Mouse (Mus musculus): ENCODE results near the gene Vmp1. TPM values are rescaled to one million over a fixed set of nuclear protein-coding genes. Genes with fewer than 3 reads are reported as not detected.

The Vmp1 gene
- polyA plus RNA-seq, 1 experiment from 2014 or later, result 222 TPM

- H3K9me3 ChIP-seq (replicated peaks; ENCODE audit: low read length), result no peaks in the 10 kb centered on the region
- WGBS, result 67% methylated on average over 10 of the region's 10 CpGs
- H3K27ac ChIP-seq, result peak overlapping the region; percentile 81
- no peaks in the 10 kb centered on the region for H3K36me3 ChIP-seq (ENCODE audit: insufficient read depth, low read length)
- H3K4me1 ChIP-seq (replicated peaks; ENCODE audit: insufficient read depth, low read length), result peaks cover 25% of the 10 kb centered on the region
- ATAC-seq (replicated peaks; ENCODE audit: low FRiP score, low read depth) (peak; percentile 14; the same call in 1 of the 2 replicates), DNase-seq (ENCODE audit: low spot score) (no peak)
- no peaks in the 10 kb centered on the region for H3K27me3 ChIP-seq (ENCODE audit: insufficient read depth, low read length)
- no peak for TF ChIP-seq CTCF (IDR thresholded peaks at IDR 0.05; ENCODE audit: low read depth)
- no peak overlapping the region for H3K4me3 ChIP-seq (replicated peaks; ENCODE audit: low read depth, low read length)
- H3K9ac ChIP-seq (ENCODE audit: low read depth, low read length), result no peak overlapping the region
- no peak overlapping the region for H3K4me2 ChIP-seq (ENCODE audit: low read length)
These were observed 103.8 kb downstream of the Vmp1 start for GRCm38 (mm10) chr11:86579731-86580318.

- DNase-seq (ENCODE audit: low spot score) (peak; percentile 40), ATAC-seq (replicated peaks; ENCODE audit: low FRiP score, low read depth) (no peak)
- Histone ChIP-seq H3K4me3 (replicated peaks; ENCODE audit: low read depth, low read length) (no peak overlapping the region), H3K4me1 (replicated peaks; ENCODE audit: insufficient read depth, low read length) (peaks cover 25% of the 10 kb centered on the region), H3K4me2 (ENCODE audit: low read length) (no peak overlapping the region), H3K9ac (ENCODE audit: low read depth, low read length) (no peak overlapping the region), H3K36me3 (ENCODE audit: insufficient read depth, low read length) (no peaks in the 10 kb centered on the region), H3K27me3 (ENCODE audit: insufficient read depth, low read length) (no peaks in the 10 kb centered on the region), H3K9me3 (replicated peaks; ENCODE audit: low read length) (no peaks in the 10 kb centered on the region), H3K27ac (peak overlapping the region; percentile 81)
- TF ChIP-seq CTCF (IDR thresholded peaks at IDR 0.05; ENCODE audit: low read depth), result no peak
- 71% methylated on average over 25 of the region's 25 CpGs for WGBS
These were observed 104.6 kb downstream of the Vmp1 start for GRCm38 (mm10) chr11:86578809-86579730.

DNA sequence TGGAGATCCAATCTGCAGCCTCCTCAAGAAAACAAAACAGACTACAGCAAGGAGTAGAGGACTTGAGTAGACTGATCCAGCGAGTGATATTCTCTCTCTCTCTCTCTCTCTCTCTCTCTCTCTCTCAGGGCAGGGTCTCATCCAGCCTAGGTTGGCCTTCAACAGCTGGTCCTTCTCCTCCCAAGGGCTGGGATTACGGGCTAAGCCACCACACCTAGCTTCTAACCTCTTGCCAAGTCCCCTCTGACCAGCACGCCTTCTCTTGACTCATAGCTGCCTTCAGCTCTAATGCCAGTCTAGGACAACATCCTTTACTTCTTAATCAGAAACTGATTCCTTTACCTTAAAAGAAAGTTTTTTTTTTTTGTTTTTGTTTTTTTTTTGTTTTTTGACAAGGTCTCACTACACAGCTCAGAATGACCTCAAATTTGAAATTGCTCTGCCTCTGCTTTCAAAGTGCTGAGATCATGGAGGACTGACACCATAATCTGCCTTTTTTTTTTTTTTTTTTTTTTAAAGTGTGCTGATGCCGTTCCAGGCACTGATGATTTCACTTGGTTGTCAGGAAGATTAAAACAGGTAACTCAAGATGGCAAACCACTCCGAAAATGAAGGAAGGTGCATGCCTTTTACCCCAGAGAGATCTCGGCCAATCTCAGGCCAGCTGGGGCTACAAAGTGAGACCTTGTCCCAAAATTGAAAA, 105.4 kb downstream of the Vmp1 start:
- 58% methylated on average over 6 of the region's 6 CpGs for WGBS

GRCm38 (mm10) chr11:86577231-86577630, 106.4 kb downstream of the Vmp1 start:
- Histone ChIP-seq H3K36me3 (ENCODE audit: insufficient read depth, low read length) (no peaks in the 10 kb centered on the region), H3K9me3 (replicated peaks; ENCODE audit: low read length) (no peaks in the 10 kb centered on the region), H3K4me3 (replicated peaks; ENCODE audit: low read depth, low read length) (no peak overlapping the region), H3K9ac (ENCODE audit: low read depth, low read length) (no peak overlapping the region), H3K4me2 (ENCODE audit: low read length) (no peak overlapping the region), H3K27me3 (ENCODE audit: insufficient read depth, low read length) (no peaks in the 10 kb centered on the region), H3K27ac (peak overlapping the region; percentile 57), H3K4me1 (replicated peaks; ENCODE audit: insufficient read depth, low read length) (peaks cover 25% of the 10 kb centered on the region)
- no peak for TF ChIP-seq CTCF (IDR thresholded peaks at IDR 0.05; ENCODE audit: low read depth)
- WGBS, result 31% methylated on average over 4 of the region's 4 CpGs
- ATAC-seq (replicated peaks; ENCODE audit: low FRiP score, low read depth) (0 out of 2 replicates have a peak, but pooled peaks have one; percentile 22), DNase-seq (ENCODE audit: low spot score) (peak; percentile 75)

More for the DNA sequence above, 105.4 kb downstream of the Vmp1 start:
- H3K4me3 ChIP-seq (replicated peaks; ENCODE audit: low read depth, low read length), result no peak overlapping the region
- no peak for ATAC-seq (replicated peaks; ENCODE audit: low FRiP score, low read depth)
- H3K36me3 ChIP-seq (ENCODE audit: insufficient read depth, low read length), result no peaks in the 10 kb centered on the region
- TF ChIP-seq CTCF (IDR thresholded peaks at IDR 0.05; ENCODE audit: low read depth), result no peak
- DNase-seq (ENCODE audit: low spot score), result no peak
- peaks cover 25% of the 10 kb centered on the region for H3K4me1 ChIP-seq (replicated peaks; ENCODE audit: insufficient read depth, low read length)
- H3K9ac ChIP-seq (ENCODE audit: low read depth, low read length), result no peak overlapping the region
- peak overlapping the region; percentile 81; the same call in 1 of the 2 replicates for H3K27ac ChIP-seq
- no peaks in the 10 kb centered on the region for H3K9me3 ChIP-seq (replicated peaks; ENCODE audit: low read length)
- H3K27me3 ChIP-seq (ENCODE audit: insufficient read depth, low read length), result no peaks in the 10 kb centered on the region
- H3K4me2 ChIP-seq (ENCODE audit: low read length), result no peak overlapping the region

DNA sequence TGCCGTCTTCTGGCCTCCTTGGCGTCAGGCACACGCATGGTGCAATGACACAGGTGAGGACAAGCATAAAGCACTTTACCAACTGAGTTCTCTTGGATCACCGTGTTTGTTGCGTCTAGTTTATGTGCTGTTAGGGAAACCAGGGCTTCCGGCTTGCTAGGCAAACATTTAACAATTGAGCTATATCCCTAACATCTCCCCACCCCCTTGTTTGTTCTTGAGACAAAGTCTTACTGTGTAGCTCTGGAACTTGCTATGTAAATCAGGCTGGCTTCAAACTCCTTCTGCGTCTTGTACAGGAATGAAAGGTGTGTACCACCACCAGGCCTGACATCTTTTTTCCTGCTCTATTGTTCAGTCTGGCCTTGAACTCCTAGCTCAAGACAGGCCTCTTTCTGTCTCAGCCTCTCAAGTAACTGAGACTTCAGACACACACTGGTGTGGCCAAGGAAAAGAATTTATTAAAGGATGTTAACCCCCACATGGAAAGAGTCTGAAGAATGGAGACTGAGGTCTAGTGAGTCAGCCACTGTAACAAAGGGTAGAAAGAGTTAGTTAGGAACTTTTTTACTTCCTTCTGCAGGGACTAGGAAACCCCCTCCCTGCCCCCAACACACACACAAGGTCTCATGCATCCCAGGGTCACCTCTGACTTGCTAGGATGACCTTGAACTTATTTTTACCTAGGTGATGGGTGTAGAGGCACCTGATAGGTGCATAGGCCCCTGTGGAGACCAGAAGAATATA, 107.8 kb downstream of the Vmp1 start:
- DNase-seq (ENCODE audit: low spot score) (no peak), ATAC-seq (replicated peaks; ENCODE audit: low FRiP score, low read depth) (no peak)
- H3K9ac ChIP-seq (ENCODE audit: low read depth, low read length), result no peak overlapping the region
- no peak overlapping the region for H3K4me2 ChIP-seq (ENCODE audit: low read length)
- H3K9me3 ChIP-seq (replicated peaks; ENCODE audit: low read length), result no peaks in the 10 kb centered on the region
- peak overlapping the region; percentile 40 for H3K27ac ChIP-seq
- no peaks in the 10 kb centered on the region for H3K27me3 ChIP-seq (ENCODE audit: insufficient read depth, low read length)
- H3K36me3 ChIP-seq (ENCODE audit: insufficient read depth, low read length), result no peaks in the 10 kb centered on the region
- TF ChIP-seq CTCF (IDR thresholded peaks at IDR 0.05; ENCODE audit: low read depth), result no peak
- H3K4me1 ChIP-seq (replicated peaks; ENCODE audit: insufficient read depth, low read length), result peaks cover 22% of the 10 kb centered on the region
- WGBS, result 72% methylated on average over 7 of the region's 7 CpGs
- H3K4me3 ChIP-seq (replicated peaks; ENCODE audit: low read depth, low read length), result no peak overlapping the region

Measured in kidney, postnatal 0 days (tissue).